Mouse (Mus musculus) lung, adult 2 months (tissue): Measurements from ENCODE around the gene Gm20696.

Source experiments
- CTCF ChIP-seq: fragments of 200-500 bp; IDR thresholded peaks from 2 replicates; pipeline ENCODE4 v1.5.1; 2011; ENCODE audit warnings: mild to moderate bottlenecking, low read length, control low read depth; ENCODE audit not compliant: insufficient read depth
- POLR2A ChIP-seq: fragments of 200-500 bp; IDR thresholded peaks from 2 replicates; pipeline ENCODE4 v1.6.1; 2011; ENCODE audit warnings: low read depth, mild to moderate bottlenecking, control low read depth, low read length, borderline replicate concordance; ENCODE audit errors: extremely low read depth

- TF ChIP-seq POLR2A (no peak), CTCF (no peak)
Measured at GRCm38 (mm10) chr6:99525351-99525750, 141.2 kb downstream of the Gm20696 start.
